Mouse (Mus musculus) c-Kit-negative CD71-positive TER-119-positive erythroid progenitor cells, embryonic 14.5 days (primary cell): ENCODE measurements around the gene Filip1l.

Experiments used
- DNase-seq: peaks from one replicate; pipeline ENCODE4 v3.0.0-alpha.2; 2013; ENCODE audit warnings: low read depth, low spot score

The Filip1l gene

GRCm38 (mm10) chr16:57483503-57483902 lies 130.6 kb downstream of the Filip1l start:
- no peak for DNase-seq

DNA sequence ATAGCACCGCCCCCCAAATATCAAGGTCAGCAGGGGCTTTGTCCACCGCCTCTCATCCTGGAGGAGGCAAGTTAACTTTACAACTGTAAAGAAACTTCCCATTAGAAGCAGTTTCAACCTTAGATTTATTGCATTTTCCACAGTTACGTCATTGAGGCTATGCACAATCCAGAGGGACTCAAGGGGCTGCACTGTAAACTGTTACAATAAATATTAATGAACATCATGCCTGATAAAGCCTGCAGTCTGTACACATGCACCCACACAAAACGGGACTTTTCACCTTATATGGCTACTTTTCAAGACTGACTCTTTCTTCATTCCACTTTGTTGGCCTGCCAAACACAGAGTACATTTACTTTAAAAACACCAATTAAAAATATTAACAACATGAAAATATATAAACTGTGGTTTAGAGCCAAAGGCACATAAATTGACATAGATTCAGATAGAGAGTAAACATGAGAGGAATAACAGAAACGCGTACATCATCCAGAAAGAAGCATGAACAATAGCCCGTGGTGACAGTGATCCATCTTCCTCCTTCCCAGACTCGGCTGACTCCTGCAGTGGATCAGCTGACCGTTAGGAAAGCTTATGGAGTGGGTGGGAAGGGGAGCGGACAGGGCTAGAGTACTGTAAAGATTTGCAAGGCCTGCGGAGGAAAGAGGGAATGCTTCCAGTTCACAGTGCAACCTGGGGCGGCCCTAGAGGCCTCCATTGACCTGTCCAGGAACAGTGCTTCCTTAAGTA lies 131.3 kb downstream of the Filip1l start:
- DNase-seq = no peak

GRCm38 (mm10) chr16:57485265-57485664 lies 132.4 kb downstream of the Filip1l start:
- DNase-seq = no peak

- DNase-seq = no peak
Observed at GRCm38 (mm10) chr16:57486266-57486665, 133.4 kb downstream of the Filip1l start.

DNA sequence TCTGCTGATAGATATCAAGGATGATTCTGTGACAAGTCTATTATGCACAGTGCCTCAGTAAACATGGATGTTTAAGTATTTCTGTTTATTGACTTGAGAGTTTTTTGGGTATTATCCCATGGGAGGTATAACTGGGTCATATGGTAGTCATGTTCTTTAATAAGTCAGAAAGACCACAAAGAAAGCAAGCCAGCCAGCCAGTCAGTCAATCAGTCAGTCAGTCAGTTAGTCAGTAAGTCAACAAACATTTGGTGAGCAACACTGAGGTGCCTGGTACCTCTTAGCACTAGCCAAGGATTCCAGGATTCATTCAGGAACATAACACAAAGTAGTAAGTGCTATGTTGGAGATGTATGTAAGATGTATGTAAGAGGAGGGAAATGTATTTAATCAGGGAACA lies 135.8 kb downstream of the Filip1l start:
- no peak for DNase-seq

- DNase-seq = no peak
Observed at GRCm38 (mm10) chr16:57490691-57491090, 137.8 kb downstream of the Filip1l start.

DNA sequence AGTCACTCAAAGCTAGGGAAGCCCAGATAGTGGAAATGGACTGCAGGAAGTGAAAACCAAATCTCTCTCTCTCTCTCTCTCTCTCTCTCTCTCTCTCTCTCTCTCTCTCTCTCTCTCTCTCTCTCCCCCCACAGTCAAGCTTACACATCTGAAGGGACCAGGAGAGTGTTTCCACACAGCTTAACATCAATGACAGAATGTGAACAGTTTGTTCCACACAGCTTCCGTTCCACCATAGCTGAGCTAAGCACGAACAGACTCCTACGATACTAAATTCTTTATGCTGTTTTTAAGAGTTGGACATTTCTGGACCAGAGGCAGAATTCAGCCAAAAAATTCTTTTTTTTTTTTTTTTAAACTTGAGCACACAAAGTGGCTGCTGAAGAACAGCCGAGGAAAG lies 139.0 kb downstream of the Filip1l start:
- no peak for DNase-seq

DNA sequence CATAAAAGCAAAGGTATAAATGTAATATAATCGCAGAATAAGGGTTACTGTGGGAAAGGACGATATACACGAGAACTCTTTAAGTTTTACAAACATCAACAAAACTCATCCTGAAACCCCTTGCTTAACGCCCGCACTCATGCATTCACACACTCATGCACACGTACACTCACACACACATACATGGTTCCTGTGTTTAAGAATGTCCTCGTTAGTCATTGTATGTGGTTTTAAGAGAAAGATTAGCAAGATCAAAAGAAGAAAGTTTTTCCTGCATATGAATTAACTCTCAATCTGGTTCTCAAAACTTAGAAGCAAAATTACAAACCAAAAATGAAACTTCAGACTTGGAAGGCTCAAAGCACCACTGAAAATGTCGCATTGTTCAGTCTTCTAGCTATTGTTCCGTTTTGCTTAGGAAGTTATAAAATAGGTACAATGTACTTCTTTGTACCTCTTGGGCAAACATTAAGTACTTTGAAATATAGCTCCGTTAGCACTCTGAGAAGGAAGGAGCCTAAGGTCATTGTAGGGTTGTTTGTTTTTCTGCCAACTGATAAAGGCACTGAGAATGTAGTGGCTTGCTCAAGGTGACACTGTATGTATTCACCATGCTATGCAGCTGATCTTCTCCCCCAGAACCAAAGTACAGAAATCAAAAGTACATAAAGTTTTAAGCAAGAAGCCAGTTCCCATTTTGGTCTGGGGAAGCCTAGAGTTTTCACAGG lies 142.7 kb downstream of the Filip1l start:
- DNase-seq = no peak

GRCm38 (mm10) chr16:57496437-57497173 lies 143.7 kb downstream of the Filip1l start:
- no peak for DNase-seq

- no peak for DNase-seq
Observed at GRCm38 (mm10) chr16:57500851-57501250, 148.0 kb downstream of the Filip1l start.

DNA sequence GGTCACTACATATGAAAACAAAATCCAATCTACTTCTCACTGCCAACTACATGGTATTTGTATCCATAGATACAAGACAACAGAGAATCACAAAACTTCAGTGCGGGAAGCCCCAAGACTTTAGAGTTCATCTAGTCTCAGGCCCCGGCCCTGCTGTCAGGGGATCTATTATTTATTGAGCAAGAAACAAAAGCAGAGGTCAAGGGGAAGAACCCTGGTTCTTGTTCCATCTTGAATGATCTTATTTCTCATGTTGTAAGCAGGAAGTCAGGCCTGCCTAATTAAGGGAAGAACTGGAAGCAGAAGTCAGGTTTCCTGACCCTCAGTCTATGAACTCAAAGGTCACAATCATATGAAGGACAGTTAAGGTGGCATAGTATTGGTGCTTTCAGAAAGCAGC lies 149.3 kb downstream of the Filip1l start:
- DNase-seq = no peak

DNA sequence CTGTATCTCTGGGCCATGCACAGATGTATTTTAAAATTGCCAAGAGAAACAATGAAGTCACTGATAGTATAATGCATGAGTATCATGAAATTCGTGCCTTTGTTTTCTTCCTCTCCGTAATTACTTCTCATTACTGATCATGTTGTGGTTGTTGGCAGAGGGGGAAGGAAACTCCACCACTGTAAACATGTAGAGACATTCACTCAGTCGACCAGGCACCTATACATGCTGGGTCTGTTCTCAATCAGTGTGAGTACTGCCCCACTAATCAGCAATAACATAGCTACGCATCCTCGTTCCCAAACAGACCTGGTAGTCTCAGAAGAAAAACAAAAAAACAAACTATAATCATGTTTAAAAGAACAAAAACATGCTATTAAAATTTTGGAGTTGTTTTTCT lies 149.9 kb downstream of the Filip1l start:
- DNase-seq = no peak

GRCm38 (mm10) chr16:57504728-57505127 lies 151.8 kb downstream of the Filip1l start:
- no peak for DNase-seq

GRCm38 (mm10) chr16:57506133-57506532 lies 153.2 kb downstream of the Filip1l start:
- no peak for DNase-seq

DNA sequence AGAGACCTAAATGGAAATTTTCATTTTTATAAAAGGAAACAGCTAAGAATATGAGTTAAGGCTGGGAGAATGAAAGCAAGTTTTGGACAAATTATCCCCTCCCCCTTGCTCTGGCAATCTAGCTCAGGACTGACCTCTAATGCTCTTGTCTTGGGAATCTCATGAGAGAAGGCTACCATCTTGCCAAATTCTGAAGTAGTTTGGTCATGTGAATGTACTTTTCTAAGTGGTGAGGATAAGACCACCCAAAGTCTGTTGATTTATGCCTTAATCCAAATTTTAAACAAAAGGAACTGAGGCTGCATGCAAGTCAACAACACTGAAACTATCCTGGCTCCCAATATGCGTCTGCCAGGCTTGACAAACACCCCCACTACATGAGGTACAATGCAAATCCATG lies 155.5 kb downstream of the Filip1l start:
- DNase-seq = no peak

DNA sequence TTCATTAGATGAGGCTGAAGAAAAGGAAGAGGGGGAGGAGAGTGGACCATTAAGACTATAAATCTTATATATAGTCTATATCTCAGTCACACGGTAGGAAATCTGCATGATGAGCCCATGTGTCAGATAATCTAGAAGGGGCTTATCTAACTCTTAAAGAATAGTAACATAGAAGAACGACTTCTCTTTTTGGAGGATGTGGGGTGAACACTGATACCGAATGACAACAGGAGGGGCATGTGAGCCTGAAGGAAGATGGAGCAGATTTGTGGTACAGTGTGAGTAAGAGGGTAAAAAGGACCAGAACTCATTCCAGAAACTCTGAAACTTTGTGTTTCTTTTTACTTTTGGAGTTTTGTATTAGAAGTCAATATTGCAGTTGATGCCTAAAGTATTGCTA lies 156.2 kb downstream of the Filip1l start:
- DNase-seq = no peak

DNA sequence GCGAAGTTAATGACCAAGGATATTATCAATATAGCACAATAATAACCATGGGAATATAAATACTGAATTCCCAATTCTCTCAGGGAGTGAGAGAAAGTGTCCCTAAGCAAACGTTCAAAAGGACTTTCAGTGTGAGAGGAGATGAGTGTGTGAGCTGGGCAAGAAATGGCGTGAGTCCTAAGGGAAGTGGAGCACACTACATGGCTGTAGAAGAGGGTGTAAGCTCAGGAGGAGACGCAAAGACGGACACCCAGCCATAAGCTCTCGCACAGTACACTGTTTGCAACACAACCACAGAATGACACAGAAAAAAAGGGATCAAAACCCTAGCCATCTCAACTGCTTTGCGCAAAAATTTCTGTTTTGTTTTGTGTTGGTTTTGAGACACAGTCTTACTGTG lies 160.7 kb downstream of the Filip1l start:
- DNase-seq = no peak

GRCm38 (mm10) chr16:57514371-57514770 lies 161.5 kb downstream of the Filip1l start:
- DNase-seq = no peak

GRCm38 (mm10) chr16:57515636-57516035 lies 162.7 kb downstream of the Filip1l start:
- no peak for DNase-seq

DNA sequence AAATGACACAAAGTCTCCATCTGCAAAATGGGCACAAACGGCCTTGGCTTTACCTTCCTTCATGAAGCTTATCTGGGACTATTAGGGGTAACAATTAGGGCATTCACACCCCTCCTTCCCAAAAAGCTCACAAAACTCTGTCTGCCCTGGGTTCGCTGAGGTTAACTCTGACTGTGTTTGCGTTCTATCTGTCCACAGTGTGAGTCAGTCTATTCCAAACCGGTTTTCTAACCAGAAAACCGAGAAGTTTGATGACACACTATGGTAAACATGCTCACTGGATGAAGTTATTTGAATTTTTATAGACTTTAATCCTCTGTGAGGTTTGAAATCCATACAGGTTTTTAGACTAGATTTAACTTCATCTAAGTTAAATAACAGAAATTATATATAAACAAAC lies 172.2 kb downstream of the Filip1l start:
- DNase-seq = no peak

DNA sequence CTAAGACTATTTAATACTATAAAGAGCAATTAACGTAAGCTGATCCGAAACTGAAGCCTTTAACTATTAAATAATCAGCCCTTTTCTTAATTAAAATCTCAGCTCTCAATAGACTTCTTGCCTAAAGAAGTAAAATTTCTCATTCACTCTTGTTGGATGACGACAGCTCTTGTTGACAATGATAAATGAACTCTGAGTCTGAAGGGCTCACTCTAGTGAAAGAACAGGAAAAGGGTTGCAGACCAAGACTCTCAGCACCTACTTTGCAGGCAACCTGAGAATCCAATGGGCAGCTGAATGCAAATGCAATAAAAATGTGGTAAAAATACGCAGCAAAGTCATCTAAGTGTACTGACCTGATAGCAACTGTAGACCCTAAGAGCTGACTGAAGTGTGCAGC lies 172.6 kb downstream of the Filip1l start:
- no peak for DNase-seq

DNA sequence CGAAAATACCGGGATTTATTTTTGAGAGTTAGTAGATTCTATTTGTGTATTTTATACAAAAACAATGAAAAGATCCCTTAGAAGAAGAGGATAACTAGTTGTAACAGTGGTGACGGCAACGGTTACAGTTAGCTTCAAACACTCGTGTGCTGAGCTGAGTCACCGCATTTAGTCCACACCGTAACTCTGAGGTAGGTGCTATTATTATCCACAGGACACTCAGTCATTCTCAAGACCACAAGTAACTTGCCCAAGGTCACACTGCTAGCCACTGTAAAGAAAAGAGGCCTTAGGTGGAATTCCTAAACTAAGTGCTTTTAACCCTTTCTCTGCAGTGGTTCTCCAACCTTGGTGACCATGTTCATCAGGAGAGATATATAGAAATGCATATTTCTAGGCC lies 174.0 kb downstream of the Filip1l start:
- no peak for DNase-seq

GRCm38 (mm10) chr16:57528457-57528856 lies 175.6 kb downstream of the Filip1l start:
- no peak for DNase-seq
